Mouse (Mus musculus) spleen, embryonic (tissue): ENCODE results near the gene Prkcz.

ENCODE experiments used
- CTCF ChIA-PET: fragments of 350-600 bp; sonication (Branson Sonifier 250); formaldehyde crosslinking; loops from one replicate; lab custom pipeline; 2022; lab: Charles Lee

Prkcz gene

DNA sequence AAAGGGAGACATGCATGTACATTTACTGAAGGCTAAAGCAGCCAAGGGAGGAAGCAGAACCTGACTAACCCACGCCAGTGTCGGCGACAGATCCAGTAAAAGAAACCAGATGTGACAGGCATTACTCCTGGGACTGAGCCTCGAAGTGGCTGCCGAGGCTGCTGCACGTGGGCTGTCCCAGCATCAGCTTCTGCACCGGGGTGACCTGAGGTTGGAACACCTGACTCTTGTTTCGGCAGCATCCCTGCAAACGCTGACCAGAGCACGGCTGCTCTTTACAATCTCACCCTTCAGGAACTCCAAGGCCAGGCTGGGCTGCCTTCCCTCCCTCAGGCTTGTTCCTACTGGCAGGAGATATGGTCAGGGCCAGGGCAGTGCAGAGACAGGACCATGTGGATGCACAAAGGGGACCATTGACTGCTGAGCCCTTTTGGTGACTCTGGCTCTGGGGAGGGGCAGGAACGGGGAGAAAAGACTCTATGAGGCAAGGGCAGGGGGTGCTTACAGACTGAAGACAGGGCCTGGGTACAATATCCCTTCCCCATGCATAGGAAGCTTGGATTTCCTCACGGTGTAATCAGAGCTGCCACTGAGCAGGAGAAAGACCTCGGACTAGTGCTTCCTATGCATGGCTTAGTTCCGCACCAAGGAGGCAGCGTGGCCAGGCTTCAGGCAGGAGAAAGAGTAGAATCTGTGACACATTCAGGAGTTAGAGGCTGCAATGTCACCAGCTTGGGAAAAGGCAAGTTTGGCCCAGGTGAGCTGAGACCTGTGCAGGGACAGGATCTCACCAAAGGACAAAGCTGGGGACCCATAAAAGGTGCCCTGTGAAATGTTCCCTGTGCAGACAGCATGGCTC lies 76.4 kb downstream of the Prkcz start:
- CTCF ChIA-PET: no interaction called here

GRCm38 (mm10) chr4:155283585-155283984 lies 77.6 kb downstream of the Prkcz start:
- CTCF ChIA-PET: no interaction called here

- CTCF ChIA-PET: no interaction called here
These were observed 78.1 kb downstream of the Prkcz start for GRCm38 (mm10) chr4:155283001-155283503.

DNA sequence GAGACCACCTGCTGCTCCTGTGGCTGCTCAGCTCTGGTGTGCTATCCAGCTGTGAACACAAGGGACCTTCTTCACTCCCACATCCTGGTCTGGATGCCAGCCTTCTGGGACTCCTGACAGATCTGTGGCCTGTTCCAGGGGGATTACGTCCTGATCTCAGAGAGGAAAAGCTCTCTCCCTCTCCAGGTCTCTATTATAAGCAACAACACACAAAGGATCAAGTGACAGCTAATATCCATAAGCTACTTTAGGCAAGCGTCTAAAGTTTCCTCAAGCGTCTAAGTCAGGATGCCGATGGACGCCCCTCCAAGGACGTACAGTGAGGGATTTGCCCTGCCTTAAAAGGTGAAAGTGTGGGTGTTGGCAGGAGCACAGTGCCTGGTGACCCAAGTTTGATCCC lies 78.9 kb downstream of the Prkcz start:
- CTCF ChIA-PET: no interaction called here

GRCm38 (mm10) chr4:155281652-155282051 lies 79.5 kb downstream of the Prkcz start:
- CTCF ChIA-PET: no interaction called here

DNA sequence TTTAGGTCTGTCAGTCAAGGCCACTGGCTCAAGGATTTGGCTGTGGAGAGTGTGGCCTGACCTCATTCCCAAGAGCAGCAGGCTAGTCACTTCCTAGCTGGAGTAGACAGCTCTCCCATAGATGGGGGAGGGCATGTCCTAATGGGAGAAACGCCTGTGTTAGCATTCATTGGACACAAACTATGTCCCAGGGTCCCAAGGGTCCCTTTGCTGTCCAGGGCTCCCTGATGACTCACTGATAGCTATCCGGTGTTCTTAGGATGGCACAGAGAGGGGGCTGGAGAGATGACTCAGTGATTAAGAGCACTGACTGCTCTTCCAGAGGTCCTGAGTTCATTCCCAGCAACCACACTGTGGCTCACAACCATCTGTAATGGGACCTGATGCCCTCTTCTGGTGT lies 79.9 kb downstream of the Prkcz start:
- CTCF ChIA-PET: no interaction called here

DNA sequence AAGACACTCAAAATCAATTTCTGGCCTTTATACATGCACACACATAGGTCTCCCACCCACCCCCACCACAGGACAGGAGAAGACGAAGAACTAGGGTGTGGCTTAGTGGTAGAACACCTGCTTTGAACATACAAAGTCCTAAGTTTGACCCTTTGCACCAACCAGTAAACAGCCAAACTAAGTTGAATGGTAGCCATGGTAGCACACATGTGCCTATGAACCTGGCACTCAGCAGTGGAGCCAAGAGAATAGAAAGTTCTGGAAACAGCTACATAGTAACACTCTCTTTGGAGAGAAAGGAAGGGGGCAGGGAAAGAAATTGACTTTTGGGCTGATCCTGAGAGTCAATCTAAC lies 80.4 kb downstream of the Prkcz start:
- CTCF ChIA-PET: no interaction called here

DNA sequence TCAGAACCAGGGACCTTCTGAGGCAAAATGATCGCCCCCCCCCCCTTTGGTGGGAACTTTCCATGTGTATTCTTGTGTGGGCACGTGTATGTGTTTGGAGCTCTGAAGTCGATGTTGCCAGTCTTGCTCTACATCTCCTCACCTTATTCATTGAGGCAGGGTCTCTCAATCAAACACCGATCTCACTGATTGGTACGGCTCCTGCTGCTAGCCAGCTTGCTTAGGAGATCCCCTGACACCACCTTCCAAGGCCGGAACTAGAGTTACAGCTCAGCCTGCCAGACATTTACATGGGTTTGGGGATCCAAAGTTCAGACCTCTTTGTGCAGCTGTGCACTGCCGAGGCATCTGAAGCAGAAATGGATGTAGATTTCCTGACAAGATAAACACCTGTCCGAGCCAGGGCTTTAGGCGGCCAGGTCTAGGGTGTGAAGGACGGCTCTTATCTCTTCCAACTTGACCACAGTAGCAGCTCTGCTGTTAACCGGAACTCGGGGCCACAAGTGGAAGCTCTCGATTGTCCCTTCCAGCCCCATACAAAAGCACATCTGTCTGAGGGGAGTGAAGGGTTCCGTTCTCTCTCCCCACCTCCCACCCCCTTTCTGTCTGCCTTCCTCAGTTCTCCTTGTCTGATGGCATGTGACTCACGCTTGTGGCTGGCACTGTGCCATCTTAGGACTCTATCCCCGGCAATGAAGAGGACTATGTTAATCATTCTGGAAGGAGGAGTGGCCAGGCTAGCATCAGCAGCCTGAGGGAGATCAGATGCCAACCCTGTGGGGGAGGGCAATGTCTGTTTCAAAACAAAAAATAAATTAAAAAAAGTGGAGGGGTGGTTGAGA lies 81.0 kb downstream of the Prkcz start:
- CTCF ChIA-PET: no interaction called here

DNA sequence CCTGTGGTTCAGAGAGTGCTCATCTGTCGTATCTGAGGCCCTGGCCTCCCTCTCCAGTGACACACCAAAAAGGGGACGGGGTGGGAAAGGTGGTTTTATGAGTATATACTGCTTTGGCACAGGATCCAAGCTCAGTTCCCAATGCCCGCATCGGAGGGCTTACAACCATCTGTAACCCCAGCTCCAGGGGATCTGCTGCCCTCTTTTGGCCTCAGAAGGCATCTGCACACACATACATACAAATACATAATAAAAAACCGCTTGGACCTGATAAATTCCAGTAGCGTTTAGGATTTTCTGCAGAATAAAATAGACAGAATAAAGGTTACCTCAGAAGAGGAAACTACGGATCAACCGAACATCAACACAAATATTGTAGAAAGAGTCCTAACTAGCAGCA lies 82.1 kb downstream of the Prkcz start:
- CTCF ChIA-PET: no interaction called here

DNA sequence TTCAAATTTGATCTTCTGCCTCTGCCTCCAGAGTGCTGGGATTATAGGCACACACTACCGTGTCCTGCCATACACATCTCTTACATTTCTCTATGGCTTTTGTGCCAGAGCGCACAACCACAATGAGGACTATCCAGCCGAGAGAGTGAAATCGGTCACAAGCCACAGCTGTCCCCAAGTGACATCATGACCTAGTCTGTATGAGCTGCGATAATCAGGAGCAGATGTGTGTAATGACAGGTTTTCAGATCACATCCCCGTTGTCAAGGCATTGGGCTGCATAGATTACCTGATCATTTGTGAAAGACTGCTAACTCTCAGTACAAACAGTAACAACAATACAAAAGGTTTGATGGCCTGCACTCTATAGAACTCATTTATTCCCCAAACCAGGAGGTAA lies 83.2 kb downstream of the Prkcz start:
- CTCF ChIA-PET: no interaction called here

- CTCF ChIA-PET: no interaction called here
These were observed 86.3 kb downstream of the Prkcz start for GRCm38 (mm10) chr4:155274851-155275250.

DNA sequence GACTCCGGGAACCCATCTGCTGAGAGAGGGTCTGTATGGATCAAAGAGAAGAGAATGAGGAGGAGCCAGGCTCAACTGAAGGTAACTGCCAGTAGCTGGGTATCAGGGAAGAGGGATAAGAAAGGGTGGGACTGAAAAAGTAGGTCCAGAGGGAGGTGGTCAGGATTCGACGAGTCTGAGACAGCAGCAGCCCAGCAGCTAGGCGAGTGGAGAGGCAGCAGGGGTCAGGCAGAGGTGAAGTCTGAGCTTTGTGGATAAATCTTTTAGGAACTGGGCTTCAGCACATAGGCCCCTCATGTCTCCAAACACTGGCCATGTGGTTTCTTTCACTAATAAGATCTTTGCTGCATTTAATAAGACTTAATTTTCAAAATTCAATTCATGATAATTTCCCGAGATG lies 86.7 kb downstream of the Prkcz start:
- CTCF ChIA-PET: no interaction called here

- CTCF ChIA-PET: interaction anchor here (0.6 kb wide), 1 partner anchor 114 kb away, joined by 3 read pairs; no protein-coding TSS in a partner anchor
These were observed 92.8 kb downstream of the Prkcz start for GRCm38 (mm10) chr4:155268382-155268781.

DNA sequence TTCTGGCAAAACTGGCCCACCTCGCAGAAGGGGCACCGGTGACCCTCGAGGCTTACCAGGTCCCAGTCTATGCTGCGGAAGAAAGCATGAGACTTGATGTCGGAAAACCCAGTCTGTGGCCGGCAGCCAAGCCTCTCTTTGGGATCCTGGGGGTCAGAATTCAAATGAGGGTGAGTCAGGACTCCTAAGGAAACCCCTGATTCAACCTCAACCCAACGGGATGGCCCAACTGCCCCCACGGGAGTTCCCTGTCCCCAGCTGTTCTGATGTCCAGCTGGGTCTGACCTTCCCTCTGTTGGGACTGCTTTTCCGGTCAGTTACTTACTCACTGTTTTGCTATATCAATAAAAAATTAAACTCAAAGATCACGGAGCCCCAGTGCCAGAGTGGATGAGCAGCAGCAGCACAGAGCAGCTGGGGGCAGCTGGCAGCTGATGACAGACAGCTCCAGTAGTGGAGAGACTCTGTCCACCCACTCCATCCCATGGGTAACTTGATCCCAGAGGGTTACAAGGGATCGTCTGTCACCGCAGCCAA lies 93.5 kb downstream of the Prkcz start:
- CTCF ChIA-PET: interaction anchor here (0.6 kb wide), 1 partner anchor 115 kb away, joined by 3 read pairs; no protein-coding TSS in a partner anchor

DNA sequence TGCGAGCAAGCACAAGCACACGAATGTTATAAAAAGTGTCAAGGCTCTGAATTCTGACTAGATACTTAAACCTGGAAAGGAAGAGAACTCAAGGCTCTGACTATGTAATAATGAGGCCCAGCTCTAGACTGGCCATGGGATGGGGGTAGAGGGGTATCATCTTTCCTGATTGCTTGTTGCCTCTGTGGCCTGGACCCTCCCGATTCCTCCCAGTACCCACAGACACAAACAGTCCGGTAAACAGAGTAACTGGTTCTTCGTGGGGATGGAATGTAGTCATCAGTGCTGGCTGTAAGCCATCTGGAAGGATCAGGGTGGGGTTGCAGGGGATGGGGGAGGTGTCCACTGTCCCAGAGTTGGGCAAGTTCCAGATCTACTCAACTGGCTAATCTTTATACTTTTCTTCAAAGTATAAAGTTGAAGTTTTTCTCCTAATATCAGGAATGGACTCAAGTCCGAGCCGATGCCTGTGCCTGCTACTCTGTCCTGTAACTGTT lies 94.1 kb downstream of the Prkcz start:
- CTCF ChIA-PET: no interaction called here

GRCm38 (mm10) chr4:155264521-155265321 lies 96.4 kb downstream of the Prkcz start:
- CTCF ChIA-PET: interaction anchor here (0.8 kb wide), 1 partner anchor 78 kb away, joined by 3 read pairs; no protein-coding TSS in a partner anchor

DNA sequence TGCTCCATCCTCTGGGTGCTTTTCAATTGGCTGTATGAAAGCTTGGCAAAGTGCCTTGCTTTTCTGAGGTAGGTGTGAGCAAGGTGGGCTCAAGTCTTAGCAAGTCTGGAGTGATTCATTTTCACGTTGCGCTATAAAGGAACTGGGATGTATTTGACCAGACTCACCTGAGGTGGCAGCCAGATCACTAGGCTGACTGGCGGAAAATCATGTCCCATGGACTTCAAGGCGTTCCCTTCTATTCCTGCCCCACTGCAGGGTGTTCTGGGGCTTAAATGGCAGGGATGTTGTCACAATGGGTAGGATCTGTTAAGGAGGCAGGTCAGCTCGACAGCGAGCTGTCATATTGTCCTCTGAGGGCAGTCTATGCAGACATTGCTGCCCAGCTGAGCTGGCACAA lies 108.9 kb downstream of the Prkcz start:
- CTCF ChIA-PET: interaction anchor here (0.6 kb wide), 2 partner anchors 8 to 265 kb away, joined by 8 to 12 read pairs; no protein-coding TSS in a partner anchor

DNA sequence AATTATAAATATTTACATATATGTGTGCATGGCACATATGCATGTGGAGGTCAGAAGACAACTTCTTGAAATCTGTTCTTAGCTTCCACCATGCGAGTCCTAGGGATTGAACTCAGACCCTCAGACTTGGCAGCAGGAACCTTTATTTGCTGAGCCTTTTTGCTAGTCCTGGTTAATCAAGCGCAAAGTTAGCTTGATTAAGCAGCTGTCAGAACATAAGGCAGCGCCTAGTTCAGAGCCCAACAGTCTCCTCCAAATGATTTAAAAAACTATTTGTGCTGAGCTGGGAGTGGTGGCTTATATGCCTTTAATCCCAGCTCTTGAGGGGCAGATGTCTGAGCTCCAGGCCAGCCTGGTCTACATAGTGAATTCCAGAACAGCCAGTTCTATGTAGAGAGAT lies 110.0 kb downstream of the Prkcz start:
- CTCF ChIA-PET: no interaction called here

GRCm38 (mm10) chr4:155250361-155251117 lies 110.6 kb downstream of the Prkcz start:
- CTCF ChIA-PET: interaction anchor here (1.5 to 2.2 kb wide), 2 partner anchors 26 to 154 kb away, joined by 4 to 12 read pairs; no protein-coding TSS in a partner anchor
